Mouse (Mus musculus): Measurements from ENCODE around the gene Nbr1.
"Not testable (repeated sequence)": the region's sequence is repeated elsewhere in the genome, so short reads cannot be mapped to it uniquely, and the experiment has no call there.

The Nbr1 gene

GRCm38 (mm10) chr11:101582054-101583035, 30.4 kb downstream of the Nbr1 start, which contains the start of gene Tmem106a:
TSS of gene Tmem106a (plus strand) at chr11:101582242.
- DNase-seq (ENCODE audit: low spot score): peak; percentile 70

GRCm38 (mm10) chr11:101583205-101583604, 31.3 kb downstream of the Nbr1 start:
- DNase-seq (ENCODE audit: low spot score): no peak

DNA sequence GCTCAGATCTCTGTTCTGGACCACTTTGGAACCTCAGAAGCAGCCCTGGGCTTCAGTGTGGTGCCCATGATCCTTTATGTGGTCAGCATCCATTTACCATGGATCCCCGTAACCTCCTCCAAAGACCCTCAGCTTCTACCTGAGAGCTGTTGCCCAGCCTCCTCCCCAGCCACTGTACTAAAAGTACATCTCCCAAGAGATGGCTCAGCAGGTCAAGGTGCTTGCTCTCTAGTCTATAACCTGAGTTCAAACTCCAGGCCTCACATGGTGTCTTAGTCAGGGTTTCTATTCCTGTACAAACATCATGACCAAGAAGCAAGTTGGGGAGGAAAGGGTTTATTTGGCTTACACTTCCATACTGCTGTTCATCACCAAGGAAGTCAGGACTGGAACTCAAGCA, 33.1 kb downstream of the Nbr1 start:
- not testable (repeated sequence) for DNase-seq (ENCODE audit: low spot score)

DNA sequence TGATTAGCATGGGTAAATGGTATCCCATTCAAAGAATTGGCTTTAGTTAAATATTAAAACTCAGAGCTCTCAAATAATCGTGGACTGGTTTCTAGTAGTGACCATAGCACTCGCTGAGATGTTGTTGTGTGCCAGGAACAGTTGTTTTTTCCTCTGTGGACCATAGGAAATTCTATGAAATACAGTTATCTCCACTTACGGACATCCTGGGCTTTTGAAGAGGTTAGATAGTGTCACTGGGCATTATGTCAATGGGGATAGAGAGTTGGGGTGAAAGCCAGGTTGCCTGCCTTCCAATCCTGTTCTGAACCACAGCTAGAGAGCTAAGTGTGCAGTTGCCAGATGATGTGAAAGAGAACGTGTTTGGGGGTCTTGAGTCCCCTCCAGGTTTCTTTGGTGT, 33.9 kb downstream of the Nbr1 start:
- DNase-seq (ENCODE audit: low spot score): no peak

DNA sequence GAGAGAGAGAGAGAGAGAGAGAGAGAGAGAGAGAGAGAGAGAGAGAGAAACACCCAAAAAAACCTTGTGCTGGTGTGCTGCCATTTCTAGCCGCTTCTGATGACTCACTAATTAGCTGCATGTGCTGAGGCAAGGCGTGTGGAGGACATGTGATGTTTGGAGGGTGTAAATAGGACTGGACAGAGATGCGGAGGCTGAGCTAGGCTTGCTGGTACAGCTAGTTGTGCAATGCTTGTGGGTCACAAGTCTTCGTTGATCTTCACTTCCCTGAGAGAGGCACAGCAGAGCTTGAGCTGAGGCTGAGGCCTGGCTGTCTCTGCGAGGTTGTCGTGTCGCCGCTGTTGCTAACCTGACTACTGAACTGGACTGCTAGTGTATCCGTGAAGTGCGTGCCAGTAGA, 35.7 kb downstream of the Nbr1 start:
- no peak for DNase-seq (ENCODE audit: low spot score)

DNA sequence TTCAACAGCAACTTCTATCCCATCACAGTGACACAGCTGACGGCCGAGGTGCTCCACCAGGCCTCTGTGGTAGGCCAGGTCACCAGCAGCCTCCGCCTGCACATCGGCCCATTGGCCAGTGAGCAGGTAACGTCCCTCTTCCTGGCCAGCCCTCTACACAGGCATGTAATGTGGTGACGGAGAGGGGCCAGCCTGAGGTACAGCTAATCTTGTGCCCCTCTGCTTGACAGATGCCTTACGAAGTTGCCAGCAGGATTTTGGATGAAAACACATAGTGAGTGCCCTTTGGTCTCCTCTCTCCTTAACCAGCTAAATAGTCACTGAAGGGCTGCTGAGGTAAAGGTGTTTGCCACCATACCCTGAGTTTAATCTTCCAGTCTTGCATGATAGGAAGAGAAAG, 36.9 kb downstream of the Nbr1 start:
- no peak for DNase-seq (ENCODE audit: low spot score)

DNA sequence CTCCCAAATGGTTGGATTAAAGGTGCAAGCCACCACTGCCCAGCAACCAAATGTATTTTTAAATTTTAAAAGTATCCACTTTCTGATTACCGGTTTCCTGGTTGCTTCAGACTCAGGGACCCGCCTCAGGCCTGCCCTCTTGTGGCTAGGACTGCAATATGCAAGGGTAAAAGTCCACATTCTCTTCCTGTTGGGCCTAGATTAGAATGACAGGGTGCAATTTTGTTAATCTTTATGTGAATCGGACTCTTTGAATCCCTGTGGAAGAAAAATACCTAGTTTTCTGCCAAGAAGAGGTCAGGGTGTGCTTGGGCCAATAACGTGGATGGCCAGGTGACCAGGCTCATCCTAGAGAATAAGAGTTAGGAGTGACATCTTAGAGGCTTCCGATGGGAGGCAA, 37.5 kb downstream of the Nbr1 start:
- DNase-seq (ENCODE audit: low spot score): peak; percentile 78

DNA sequence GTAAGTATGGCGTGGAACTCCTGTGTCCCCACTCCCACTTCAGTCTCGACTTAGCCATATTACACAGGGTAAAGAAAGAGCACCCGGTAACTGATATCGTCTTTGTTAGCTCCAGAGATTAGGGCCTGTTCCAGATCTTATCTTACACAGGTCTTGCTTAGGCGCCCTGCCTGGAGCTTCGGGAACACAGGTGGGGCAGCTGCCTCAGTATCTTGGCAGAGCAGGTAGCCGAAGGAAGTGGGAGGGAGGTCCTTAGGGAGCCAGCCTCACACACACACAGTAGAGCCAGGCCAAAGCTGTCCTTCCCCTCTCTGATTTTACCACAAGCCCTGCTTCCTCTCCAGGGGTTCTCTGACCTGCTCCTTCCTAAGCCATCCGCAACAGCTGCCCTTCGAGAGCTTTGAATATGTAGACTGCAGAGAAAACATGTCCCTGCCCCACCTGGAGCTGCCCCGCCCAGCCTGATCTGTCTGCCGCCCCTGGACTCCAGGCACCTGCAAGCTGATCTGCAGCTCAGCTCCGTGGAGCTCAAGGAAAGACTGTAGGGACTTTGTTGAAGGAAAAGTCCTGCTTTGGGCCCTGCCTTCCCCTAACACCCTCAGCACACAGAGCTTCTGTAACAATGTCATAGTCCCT, 38.2 kb downstream of the Nbr1 start:
- DNase-seq (ENCODE audit: low spot score): no peak

DNA sequence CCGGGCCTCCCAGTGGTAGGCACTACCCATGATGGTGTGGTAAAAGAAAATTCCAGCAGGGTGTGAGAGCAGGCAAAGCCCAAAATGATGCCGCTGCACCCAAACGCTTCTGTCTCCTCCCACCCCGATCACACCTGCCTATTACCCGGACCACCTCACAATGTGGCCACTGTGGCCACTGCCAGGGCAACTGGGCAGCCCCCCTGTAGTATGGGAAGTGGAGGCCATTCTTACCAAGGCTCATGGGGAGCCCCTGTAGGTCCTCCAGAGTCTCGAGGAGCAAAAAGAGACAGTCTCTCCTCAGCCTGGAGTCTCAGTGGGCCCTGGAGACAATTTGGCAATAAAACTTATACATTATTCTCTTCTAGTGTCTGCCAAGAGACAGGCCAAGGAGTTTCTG, 47.2 kb downstream of the Nbr1 start, which contains the start of gene Gm11634:
Gene Gm11634 (minus strand): TSS at position 101 of the 400 bp plus-strand sequence.
- no peak for DNase-seq (ENCODE audit: low spot score)

GRCm38 (mm10) chr11:101602491-101602890, 50.5 kb downstream of the Nbr1 start:
- peak; percentile 79 for DNase-seq (ENCODE audit: low spot score)

GRCm38 (mm10) chr11:101604116-101604515, 52.2 kb downstream of the Nbr1 start:
- no peak for DNase-seq (ENCODE audit: low spot score)

DNA sequence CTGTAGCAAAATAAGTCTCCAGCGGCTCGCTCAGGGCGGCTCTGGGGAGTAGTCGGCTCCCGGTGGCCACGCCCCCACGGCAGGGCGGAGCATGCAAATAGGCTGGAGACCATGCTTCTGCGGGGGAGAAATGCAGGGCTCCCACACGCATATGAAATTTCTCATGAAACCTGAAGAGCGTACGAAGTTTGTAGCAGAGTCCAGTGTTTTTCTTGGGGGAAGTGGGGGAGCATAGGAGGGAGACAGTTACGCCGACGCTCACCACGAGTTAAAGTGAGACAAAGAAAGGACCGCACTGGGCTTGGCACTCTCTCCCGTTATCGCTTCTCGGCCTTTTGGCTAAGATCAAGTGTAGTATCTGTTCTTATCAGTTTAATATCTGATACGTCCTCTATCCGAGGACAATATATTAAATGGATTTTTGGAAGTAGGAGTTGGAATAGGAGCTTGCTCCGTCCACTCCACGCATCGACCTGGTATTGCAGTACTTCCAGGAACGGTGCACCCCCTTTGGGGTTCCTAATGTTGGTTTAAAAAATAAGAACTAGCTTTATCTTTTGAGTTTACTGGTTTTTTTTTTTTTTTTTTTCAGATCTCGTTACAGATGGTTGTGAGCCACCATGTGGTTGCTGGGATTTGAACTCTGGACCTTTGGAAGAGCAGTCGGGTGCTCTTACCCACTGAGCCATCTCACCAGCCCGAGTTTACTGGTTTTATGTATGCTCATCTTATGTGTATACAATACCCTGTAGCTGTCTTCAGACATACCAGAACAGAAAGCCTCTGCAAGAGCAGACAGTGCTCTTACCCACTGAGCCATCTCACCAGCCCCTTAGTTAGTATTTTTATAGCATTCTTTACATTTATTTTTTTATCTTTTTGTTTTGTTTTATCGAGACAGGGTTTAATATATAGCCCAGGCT, 52.8 kb downstream of the Nbr1 start:
- DNase-seq (ENCODE audit: low spot score): peak; percentile 82

DNA sequence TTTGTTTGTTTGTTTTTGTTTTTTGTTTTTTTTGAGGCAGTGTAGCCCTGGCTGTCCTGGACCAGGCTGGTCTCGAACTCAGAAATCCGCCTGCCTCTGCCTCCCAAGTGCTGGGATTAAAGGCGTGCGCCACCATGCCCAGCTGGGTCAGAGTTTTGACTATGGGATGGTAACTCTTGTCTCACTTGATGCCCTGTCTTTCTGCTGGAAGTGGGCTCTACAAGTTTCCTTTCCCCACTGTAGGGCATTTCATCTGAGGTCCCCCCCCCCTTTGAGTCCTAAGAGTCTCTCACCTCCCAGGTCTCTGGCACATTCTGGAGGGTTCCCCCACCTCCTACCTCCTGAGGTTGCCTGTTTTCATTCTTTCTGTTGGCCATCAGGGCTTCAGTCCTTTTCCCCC, 55.2 kb downstream of the Nbr1 start:
- DNase-seq (ENCODE audit: low spot score): not testable (repeated sequence)

DNA sequence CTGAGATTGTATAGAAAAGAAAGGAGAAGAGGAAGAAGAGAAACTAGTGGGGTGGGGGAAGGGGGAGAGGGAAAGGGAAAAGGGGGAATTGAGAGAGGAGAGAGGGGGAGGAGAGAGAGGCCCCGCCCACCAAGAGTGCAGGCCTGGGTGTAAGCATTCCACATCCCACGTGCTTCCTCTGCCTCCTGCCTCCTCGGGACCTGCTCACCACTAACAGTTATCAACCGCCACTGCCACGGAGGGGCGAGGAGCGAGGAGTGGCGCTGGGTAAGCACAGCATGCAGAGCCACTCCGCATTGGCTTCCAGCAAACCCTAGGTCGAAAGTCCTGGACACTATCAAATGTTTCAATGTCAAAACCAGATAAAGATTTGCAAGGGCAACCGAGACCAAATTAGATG, 58.5 kb downstream of the Nbr1 start:
- no peak for DNase-seq (ENCODE audit: low spot score)

DNA sequence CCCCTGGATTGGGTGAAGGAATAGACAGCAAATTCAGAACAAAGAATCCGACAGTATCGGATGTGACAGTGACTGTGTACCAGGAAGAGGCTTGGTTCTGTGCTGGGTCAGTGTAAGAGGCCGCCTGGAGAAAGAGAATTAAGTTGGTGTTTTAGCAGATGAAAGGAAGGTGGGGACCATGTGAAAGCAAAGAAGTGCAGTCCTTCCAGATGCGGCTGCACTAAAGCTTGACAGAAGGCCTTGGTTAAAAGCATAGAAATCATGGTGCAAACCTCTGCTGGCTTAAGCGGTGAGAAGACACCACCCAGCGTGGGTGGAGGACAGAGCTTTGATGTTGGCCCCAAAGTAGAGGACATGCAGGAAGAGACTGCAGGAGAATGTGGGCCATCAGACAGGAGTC, 61.6 kb downstream of the Nbr1 start:
- DNase-seq (ENCODE audit: low spot score): no peak

DNA sequence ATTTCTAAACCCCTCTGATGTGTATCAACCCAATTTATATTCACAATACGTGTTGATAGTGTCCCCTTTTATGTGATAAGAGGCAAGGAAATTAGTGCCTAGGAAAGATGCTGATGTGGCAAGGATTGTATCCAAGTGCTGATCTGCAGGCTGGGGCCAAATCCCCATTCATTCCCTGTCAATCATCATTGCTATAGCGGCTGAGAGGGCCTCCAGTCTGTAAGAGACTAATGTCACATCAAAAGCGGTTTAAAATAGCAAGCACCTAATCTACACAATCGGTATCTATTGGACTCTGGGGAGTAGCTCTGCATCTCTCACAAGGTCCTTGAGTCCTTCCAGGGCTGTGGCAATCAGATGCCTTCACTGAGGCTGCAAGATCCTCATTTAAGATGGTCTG, 62.2 kb downstream of the Nbr1 start:
- DNase-seq (ENCODE audit: low spot score): no peak

GRCm38 (mm10) chr11:101615380-101615779, 63.4 kb downstream of the Nbr1 start:
- DNase-seq (ENCODE audit: low spot score): no peak

DNA sequence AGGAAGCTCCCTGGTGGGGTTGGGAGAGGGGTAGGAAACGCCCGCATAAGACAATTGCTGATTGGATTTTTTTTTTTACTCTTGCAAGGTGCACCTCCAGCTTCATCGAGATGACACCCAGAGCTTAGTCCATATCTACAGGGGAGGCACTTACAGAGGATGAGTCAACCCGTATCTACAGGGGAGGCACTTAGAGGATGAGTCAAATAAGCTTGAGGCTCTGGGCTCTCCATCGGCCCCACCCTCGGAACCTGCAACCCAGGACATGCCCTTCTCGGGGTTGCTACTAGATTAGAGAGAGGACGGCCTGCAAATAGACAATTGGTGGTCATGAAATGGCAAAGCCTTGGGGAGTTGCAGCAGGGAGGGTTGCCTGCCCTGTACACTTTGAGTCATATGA, 64.2 kb downstream of the Nbr1 start:
- no peak for DNase-seq (ENCODE audit: low spot score)

GRCm38 (mm10) chr11:101616948-101617767, 65.2 kb downstream of the Nbr1 start:
- DNase-seq (ENCODE audit: low spot score): peak; percentile 24

DNA sequence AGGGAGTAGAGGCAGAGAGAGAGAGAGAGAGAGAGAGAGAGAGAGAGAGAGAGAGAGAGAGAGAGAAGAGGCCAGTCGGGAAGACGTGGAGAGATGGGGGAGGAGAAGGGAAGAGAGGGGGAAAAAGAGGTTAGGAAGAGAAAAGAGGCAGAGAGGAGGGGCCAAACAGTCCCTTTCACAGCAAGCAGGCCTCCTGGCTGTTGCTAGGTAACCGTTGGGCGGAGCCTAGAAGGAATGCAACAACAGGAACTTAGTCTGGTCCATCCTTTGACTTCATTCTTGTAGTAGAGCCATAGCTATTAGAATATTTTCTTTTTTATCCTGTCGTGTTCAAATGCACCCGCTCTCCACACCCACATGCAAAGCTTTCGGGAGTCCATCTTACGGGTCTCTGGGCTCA, 65.9 kb downstream of the Nbr1 start:
- peak; percentile 86 for DNase-seq (ENCODE audit: low spot score)

GRCm38 (mm10) chr11:101618596-101618995, 66.6 kb downstream of the Nbr1 start:
- no peak for DNase-seq (ENCODE audit: low spot score)
